In genomic region chr9:8139501-8139900, GRCm38 (mm10) we compare ENCODE assay signal across 27 mouse cellular contexts. TPM values are rescaled to one million over a fixed set of nuclear protein-coding genes. Genes with fewer than 3 reads are reported as not detected.
A peak's percentile ranks its signal among the peaks of the same experiment; 100 is the strongest.
DNase-seq lines count a peak whose midpoint lies in the region; ATAC-seq and TF ChIP-seq lines count a peak whose summit lies in the region.
"Had no signal": no experiment of that assay in that cellular context is flagged by ENCODE, and none has a peak within 500 bp of the region (broad histone marks: within the 10 kb centered on the region; RNA-seq: fewer than 3 reads in every experiment).

No protein-coding gene starts in this region.

- no peak overlapping the region for H3K27ac ChIP-seq in stomach, postnatal 0 days (replicated peaks)
- H3K27ac ChIP-seq in midbrain, embryonic 13.5 days: no peak overlapping the region
- no peak overlapping the region for H3K27ac ChIP-seq in forebrain, embryonic 16.5 days (ENCODE audit: low read length)
- H3K27ac ChIP-seq: embryonic facial prominence, embryonic 12.5 days; embryonic facial prominence, embryonic 15.5 days; heart, adult 2 months; heart, embryonic 10.5 days; heart, embryonic 13.5 days; hindbrain, embryonic 14.5 days; hindbrain, postnatal 0 days had no signal

- ATAC-seq in stomach, postnatal 0 days (ENCODE audit: low FRiP score, low TSS enrichment): peak; percentile 47; the same call in 1 of the 2 replicates
- ATAC-seq in midbrain, embryonic 13.5 days: no peak
- no peak for ATAC-seq in forebrain, embryonic 16.5 days
- ATAC-seq: forebrain, embryonic 14.5 days; hindbrain, postnatal 0 days; inflammation-experienced regulatory T-cells, adult 6 months; intestine, embryonic 16.5 days had no signal

- no peak for TF ChIP-seq EP300 in stomach, postnatal 0 days (optimal IDR thresholded peaks at IDR 0.05)

- 32% methylated on average over 1 of the region's 1 CpGs for WGBS in stomach, postnatal 0 days
- 79% methylated on average over 1 of the region's 1 CpGs for WGBS in midbrain, embryonic 13.5 days
- 82% methylated on average over 1 of the region's 1 CpGs for WGBS in forebrain, embryonic 16.5 days

- H3K4me3 ChIP-seq in stomach, postnatal 0 days (ENCODE audit: low read depth, low read length): no peak overlapping the region
- no peak overlapping the region for H3K4me3 ChIP-seq in midbrain, embryonic 13.5 days (replicated peaks)
- H3K4me3 ChIP-seq in forebrain, embryonic 16.5 days (replicated peaks; ENCODE audit: low read length): no peak overlapping the region
- H3K4me3 ChIP-seq: embryonic facial prominence, embryonic 12.5 days; embryonic facial prominence, embryonic 15.5 days; heart, adult 2 months; heart, embryonic 10.5 days; heart, embryonic 13.5 days had no signal

- peak; percentile 28 to 67 for DNase-seq in adrenal gland, adult (ENCODE audit: inconsistent age in 2 of 2, low spot score in 1 of 2)
- DNase-seq in adrenal gland, postnatal 4 days (ENCODE audit: low spot score in 2 of 2): no peak
- peak; percentile 44 for DNase-seq in 3T3-L1 (ENCODE audit: low read depth, low spot score)
- DNase-seq in adrenal gland, postnatal 14 days: peak; percentile 31
- DNase-seq in stomach, postnatal 0 days (ENCODE audit: low spot score): no peak
- DNase-seq: B cell, adult 2 months; cerebellum, adult 11 months; cerebellum, adult 2 months; cerebellum, adult 9-11 months; cerebellum, postnatal 25 days; gastrocnemius, postnatal 25 days; heart, adult 2 months; heart, postnatal 14 days; heart, postnatal 4 days had no signal

- no peaks in the 10 kb centered on the region for H3K9me3 ChIP-seq in stomach, postnatal 0 days (ENCODE audit: control insufficient read depth, low read length)
- H3K9me3 ChIP-seq in midbrain, embryonic 13.5 days: no peaks in the 10 kb centered on the region
- H3K9me3 ChIP-seq in forebrain, embryonic 16.5 days (ENCODE audit: control insufficient read depth, low read length): no peaks in the 10 kb centered on the region
- H3K9me3 ChIP-seq: embryonic facial prominence, embryonic 12.5 days; embryonic facial prominence, embryonic 15.5 days; G1E; heart, embryonic 10.5 days had no signal

- TF ChIP-seq CTCF in stomach, postnatal 0 days (IDR thresholded peaks at IDR 0.05; ENCODE audit: low read depth): no peak

- no peak overlapping the region for H3K4me2 ChIP-seq in stomach, postnatal 0 days (replicated peaks; ENCODE audit: low read depth)
- no peak overlapping the region for H3K4me2 ChIP-seq in midbrain, embryonic 13.5 days (replicated peaks)
- H3K4me2 ChIP-seq in forebrain, embryonic 16.5 days (ENCODE audit: low read length): no peak overlapping the region
- H3K4me2 ChIP-seq: embryonic facial prominence, embryonic 12.5 days; embryonic facial prominence, embryonic 15.5 days; heart, embryonic 13.5 days; hindbrain, embryonic 14.5 days had no signal

- H3K9ac ChIP-seq in stomach, postnatal 0 days (ENCODE audit: low read length): no peak overlapping the region
- no peak overlapping the region for H3K9ac ChIP-seq in midbrain, embryonic 13.5 days (replicated peaks)
- H3K9ac ChIP-seq in forebrain, embryonic 16.5 days (replicated peaks; ENCODE audit: low read depth, low read length): no peak overlapping the region
- H3K9ac ChIP-seq: embryonic facial prominence, embryonic 12.5 days; embryonic facial prominence, embryonic 15.5 days; heart, embryonic 13.5 days; hindbrain, embryonic 14.5 days had no signal

- no peaks in the 10 kb centered on the region for H3K27me3 ChIP-seq in stomach, postnatal 0 days (ENCODE audit: control insufficient read depth, insufficient read depth, low read length)
- H3K27me3 ChIP-seq in midbrain, embryonic 13.5 days: no peaks in the 10 kb centered on the region
- no peaks in the 10 kb centered on the region for H3K27me3 ChIP-seq in forebrain, embryonic 16.5 days (replicated peaks; ENCODE audit: control insufficient read depth, insufficient read depth, low read length)
- H3K27me3 ChIP-seq: CH12.LX; embryonic facial prominence, embryonic 12.5 days; embryonic facial prominence, embryonic 15.5 days; heart, embryonic 13.5 days had no signal

- no peaks in the 10 kb centered on the region for H3K4me1 ChIP-seq in stomach, postnatal 0 days (replicated peaks; ENCODE audit: control insufficient read depth, insufficient read depth)
- H3K4me1 ChIP-seq in midbrain, embryonic 13.5 days (replicated peaks): no peaks in the 10 kb centered on the region; the same call in 1 of the 2 replicates
- peaks cover 4% of the 10 kb centered on the region; the same call in 1 of the 2 replicates for H3K4me1 ChIP-seq in forebrain, embryonic 16.5 days (replicated peaks; ENCODE audit: control insufficient read depth, insufficient read depth, low read length)
- H3K4me1 ChIP-seq: embryonic facial prominence, embryonic 12.5 days; heart, embryonic 10.5 days had no signal

- H3K36me3 ChIP-seq in stomach, postnatal 0 days (ENCODE audit: control insufficient read depth, insufficient read depth, low read length): no peaks in the 10 kb centered on the region
- H3K36me3 ChIP-seq in midbrain, embryonic 13.5 days: no peaks in the 10 kb centered on the region
- H3K36me3 ChIP-seq in forebrain, embryonic 16.5 days (ENCODE audit: control insufficient read depth, insufficient read depth): no peaks in the 10 kb centered on the region
- H3K36me3 ChIP-seq: embryonic facial prominence, embryonic 12.5 days; embryonic facial prominence, embryonic 15.5 days; G1E; heart, embryonic 10.5 days; heart, embryonic 13.5 days had no signal

RNA-seq across cellular contexts. Expression of gene Cep126, which starts 5.4 kb away (rescaled TPM):
- total RNA-seq in adrenal gland, postnatal 4 days (2021): 10 to 100 TPM; 12.0 to 12.7 TPM
- total RNA-seq in adrenal gland, postnatal 14 days (2021): 8.3 and 9.3 TPM in 2 replicates
- 0.49 and 0.57 TPM in 2 replicates for polyA plus RNA-seq in stomach, postnatal 0 days (2015; fragmentation: Nextera tagmentation; extraction: Ambion mirVana)
- 3.3 and 3.8 TPM in 2 replicates for polyA plus RNA-seq in midbrain, embryonic 13.5 days (2015; fragmentation: Nextera tagmentation; extraction: Ambion mirVana)
- 2.1 TPM in 2 replicates for polyA plus RNA-seq in forebrain, embryonic 16.5 days (2015; fragmentation: Nextera tagmentation; extraction: Ambion mirVana)
- total RNA-seq: CH12.LX had no signal
- polyA plus RNA-seq: inflammation-experienced regulatory T-cells, adult 6 months had no signal

Comparison
In these comparisons a context has a peak if more than half of its experiments do, and no peak if none do; other contexts are left out.
1. DNase-seq: peak in adrenal gland, adult (2 of 2), 3T3-L1 (single experiment) and adrenal gland, postnatal 14 days (single experiment); none in adrenal gland, postnatal 4 days (0 of 2) and stomach, postnatal 0 days (single experiment).